Mouse (Mus musculus): ENCODE data around the gene Rbm3. TPM values are rescaled to one million over a fixed set of nuclear protein-coding genes. Genes with fewer than 3 reads are reported as not detected.

The Rbm3 gene
- polyA plus RNA-seq (2021; fragmentation: Nextera tagmentation), result 160 and 174 TPM in 2 replicates
- long read RNA-seq, experiment 1, transcript Rbm3-204 (7 exons, 1,152 nt), result minor isoform, 70 of 571 reads
- long read RNA-seq, experiment 1, transcript Rbm3-202 (7 exons, 1,183 nt), result minor isoform, 89 of 571 reads
- long read RNA-seq, experiment 1, transcript Rbm3-206 (7 exons, 1,338 nt), result major isoform, 167 of 571 reads
- long read RNA-seq, experiment 1, transcript Rbm3-203 (7 exons, 1,225 nt), result minor isoform, 93 of 571 reads
- long read RNA-seq, experiment 1, partial matches to known transcripts, result 37 of 571 reads
- long read RNA-seq, experiment 1, other reads (novel, unspliced or antisense), result 98 of 571 reads
- long read RNA-seq, experiment 2, transcript Rbm3-203 (7 exons, 1,225 nt), result minor isoform, 44 of 198 reads
- long read RNA-seq, experiment 2, transcript Rbm3-206 (7 exons, 1,338 nt), result major isoform, 82 of 198 reads
- long read RNA-seq, experiment 2, transcript Rbm3-204 (7 exons, 1,152 nt), result minor isoform, 24 of 198 reads
- long read RNA-seq, experiment 2, transcript Rbm3-202 (7 exons, 1,183 nt), result minor isoform, 33 of 198 reads
- long read RNA-seq, experiment 2, partial matches to known transcripts, result 9 of 198 reads
- long read RNA-seq, experiment 2, other reads (novel, unspliced or antisense), result 5 of 198 reads

GRCm38 (mm10) chrX:8145153-8145991 is at the start of gene Rbm3:
Gene Rbm3, minus strand, starts transcription at chrX:8145880.

GRCm38 (mm10) chrX:8193419-8193723 is 47.7 kb upstream of the Rbm3 start, which contains the start of gene Ebp:
Gene Ebp, minus strand, starts transcription at chrX:8193512.

GRCm38 (mm10) chrX:8175504-8176385 is 30.1 kb upstream of the Rbm3 start, which contains the start of gene Tbc1d25:
Gene Tbc1d25, minus strand, starts transcription at chrX:8176181.

GRCm38 (mm10) chrX:8132017-8132976 is 13.4 kb downstream of the Rbm3 start, which contains the start of gene Wdr13:
Gene Wdr13, minus strand, starts transcription at chrX:8132892.

GRCm38 (mm10) chrX:8090346-8090953 is 55.2 kb downstream of the Rbm3 start, which contains the start of gene Was:
Gene Was, minus strand, starts transcription at chrX:8090498.

Other genes with a start within 250 kb of the Rbm3 start
- 64.3 and 77.7 TPM in 2 replicates for gene Pqbp1, start 246.6 kb downstream of the Rbm3 start, polyA plus RNA-seq (2021; fragmentation: Nextera tagmentation)
- gene Timm17b, start 246.5 kb downstream of the Rbm3 start, polyA plus RNA-seq (2021; fragmentation: Nextera tagmentation), result 52.7 and 64.9 TPM in 2 replicates
- not detected in 2 replicates for gene Gm10491, start 238.0 kb downstream of the Rbm3 start, polyA plus RNA-seq (2021; fragmentation: Nextera tagmentation)
- gene Gm10490, start 236.3 kb downstream of the Rbm3 start, polyA plus RNA-seq (2021; fragmentation: Nextera tagmentation), result not detected in 2 replicates
- 460 and 1,161 TPM in 2 replicates for gene Pcsk1n, start 226.1 kb downstream of the Rbm3 start, polyA plus RNA-seq (2021; fragmentation: Nextera tagmentation)
- gene Eras, start 217.3 kb downstream of the Rbm3 start, polyA plus RNA-seq (2021; fragmentation: Nextera tagmentation), result not detected in 2 replicates
- gene Hdac6, start 198.0 kb downstream of the Rbm3 start, polyA plus RNA-seq (2021; fragmentation: Nextera tagmentation), result 9.2 and 9.8 TPM in 2 replicates
- not detected in 2 replicates for gene Gata1, start 167.8 kb downstream of the Rbm3 start, polyA plus RNA-seq (2021; fragmentation: Nextera tagmentation)
- 0.33 TPM in 1 of 2 replicates, not detected in the other for gene Glod5, start 127.4 kb downstream of the Rbm3 start, polyA plus RNA-seq (2021; fragmentation: Nextera tagmentation)
- 7.6 and 9.3 TPM in 2 replicates for gene Suv39h1, start 71.1 kb downstream of the Rbm3 start, polyA plus RNA-seq (2021; fragmentation: Nextera tagmentation)
- 0.25 and 0.46 TPM in 2 replicates for gene Was, start 55.4 kb downstream of the Rbm3 start, polyA plus RNA-seq (2021; fragmentation: Nextera tagmentation)
- 17.2 and 22.4 TPM in 2 replicates for gene Wdr13, start 13.0 kb downstream of the Rbm3 start, polyA plus RNA-seq (2021; fragmentation: Nextera tagmentation)
- 10.7 and 11.2 TPM in 2 replicates for gene Tbc1d25, start 30.3 kb upstream of the Rbm3 start, polyA plus RNA-seq (2021; fragmentation: Nextera tagmentation)
- gene Ebp, start 47.6 kb upstream of the Rbm3 start, polyA plus RNA-seq (2021; fragmentation: Nextera tagmentation), result 21.2 and 23.3 TPM in 2 replicates
- gene Porcn, start 60.6 kb upstream of the Rbm3 start, polyA plus RNA-seq (2021; fragmentation: Nextera tagmentation), result 57.0 and 59.0 TPM in 2 replicates
- gene Ftsj1, start 106.5 kb upstream of the Rbm3 start, polyA plus RNA-seq (2021; fragmentation: Nextera tagmentation), result 29.1 and 29.3 TPM in 2 replicates
- gene Slc38a5, start 125.3 kb upstream of the Rbm3 start, polyA plus RNA-seq (2021; fragmentation: Nextera tagmentation), result 2.8 and 4.6 TPM in 2 replicates
- gene Ssxb10, start 181.5 kb upstream of the Rbm3 start, polyA plus RNA-seq (2021; fragmentation: Nextera tagmentation), result not detected in 2 replicates
- gene Ssxb9, start 221.1 kb upstream of the Rbm3 start, polyA plus RNA-seq (2021; fragmentation: Nextera tagmentation), result not detected in 2 replicates